In the genomic region with DNA sequence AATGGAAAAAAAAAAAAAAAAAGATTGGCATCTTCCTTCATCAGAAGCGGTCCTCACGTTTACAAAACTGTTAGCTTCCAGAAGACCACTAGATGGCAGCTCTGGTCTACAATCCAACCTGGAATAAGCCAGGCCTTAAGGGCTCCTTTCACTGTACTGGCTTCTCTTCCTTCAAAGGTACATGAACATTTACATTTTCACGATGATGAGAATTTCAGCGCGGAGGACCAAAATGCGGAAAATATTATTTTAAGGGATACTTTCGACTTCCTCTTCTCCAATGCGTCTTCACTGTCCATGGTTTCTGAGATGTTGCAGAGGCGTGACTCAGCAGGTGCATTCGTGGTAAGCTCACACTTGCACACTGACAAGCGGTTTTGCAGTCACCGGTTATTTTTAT, we compare ENCODE assay signal across 8 mouse cellular contexts.
A peak's percentile ranks its signal among the peaks of the same experiment; 100 is the strongest.
DNase-seq lines count a peak whose midpoint lies in the region; TF ChIP-seq lines count a peak whose summit lies in the region.
"Had no signal": no experiment of that assay in that cellular context is flagged by ENCODE, and none has a peak within 500 bp of the region (broad histone marks: within the 10 kb centered on the region; RNA-seq: fewer than 3 reads in every experiment).

No protein-coding gene starts in this region.

- peak; percentile 90 for TF ChIP-seq CTCF in layer of hippocampus, adult 2 months (conservative IDR thresholded peaks at IDR 0.05)

- no peak overlapping the region for H3K4me3 ChIP-seq in layer of hippocampus, adult 2 months
- H3K4me3 ChIP-seq in megakaryocyte, embryonic 14.5 days (replicated peaks), result peak overlapping the region; percentile 88
- H3K4me3 ChIP-seq: heart, embryonic 13.5 days had no signal

- no peaks in the 10 kb centered on the region for H3K36me3 ChIP-seq in megakaryocyte, embryonic 14.5 days (replicated peaks; ENCODE audit: low read length)
- H3K36me3 ChIP-seq: heart, embryonic 13.5 days had no signal

- peak; percentile 49 for DNase-seq in CD4-positive helper T cell, adult 2 months (ENCODE audit: low read depth, low spot score)
- peak; percentile 50 for DNase-seq in MEL-GATA-1-ER (ENCODE audit: extremely low read depth, low read depth)
- DNase-seq in cerebellum, postnatal 36 days, result peak; percentile 16 to 46
- peak; percentile 19 to 63 for DNase-seq in heart, postnatal 14 days
- DNase-seq in layer of hippocampus, adult 2 months (ENCODE audit: low spot score in 2 of 2), result peak; percentile 64 to 74
- peak; percentile 70 to 74 for DNase-seq in right cerebral cortex, postnatal 10 days (ENCODE audit: low spot score in 2 of 2)

- H3K27me3 ChIP-seq in megakaryocyte, embryonic 14.5 days (replicated peaks), result no peaks in the 10 kb centered on the region
- H3K27me3 ChIP-seq: heart, embryonic 13.5 days had no signal

- H3K9me3 ChIP-seq in megakaryocyte, embryonic 14.5 days, result no peaks in the 10 kb centered on the region
- H3K9me3 ChIP-seq: heart, embryonic 13.5 days had no signal

- intact Hi-C loops in heart, postnatal 14 days (cut with DNase I), result loop anchor here (5.0 kb wide), 2 partner anchors 205 to 370 kb away; no protein-coding TSS in a partner anchor

- peaks cover 21% of the 10 kb centered on the region for H3K4me1 ChIP-seq in megakaryocyte, embryonic 14.5 days
- H3K4me1 ChIP-seq: heart, embryonic 13.5 days had no signal

- no peak overlapping the region for H3K27ac ChIP-seq in layer of hippocampus, adult 2 months
- H3K27ac ChIP-seq: heart, embryonic 13.5 days had no signal
